Mouse (Mus musculus) testis, postnatal 14 days (tissue): ENCODE measurements around the gene Hdc.
"Not testable (repeated sequence)": the region's sequence is repeated elsewhere in the genome, so short reads cannot be mapped to it uniquely, and the experiment has no call there.

Experiments
- DNase-seq: peaks from one replicate; pipeline ENCODE4 v3.0.0; 2021; ENCODE audit warnings: low spot score

The Hdc gene

GRCm38 (mm10) chr2:126619249-126619704, at the start of gene Hdc:
Gene Hdc, minus strand, starts transcription at chr2:126619299.
- DNase-seq = no peak

- DNase-seq = no peak
These were observed 49.6 kb upstream of the Hdc start for GRCm38 (mm10) chr2:126668621-126669252.

- DNase-seq = no peak
These were observed 46.9 kb upstream of the Hdc start for GRCm38 (mm10) chr2:126665984-126666383.

GRCm38 (mm10) chr2:126663481-126663880, 44.4 kb upstream of the Hdc start:
- no peak for DNase-seq

GRCm38 (mm10) chr2:126652929-126653328, 33.8 kb upstream of the Hdc start:
- DNase-seq = no peak

- no peak for DNase-seq
These were observed 28.7 kb upstream of the Hdc start for GRCm38 (mm10) chr2:126647762-126648161.

- DNase-seq = no peak
These were observed 27.4 kb upstream of the Hdc start for GRCm38 (mm10) chr2:126646461-126646860.

- no peak for DNase-seq
These were observed 25.7 kb upstream of the Hdc start for GRCm38 (mm10) chr2:126644768-126645167.

- DNase-seq = no peak
These were observed 21.2 kb upstream of the Hdc start for GRCm38 (mm10) chr2:126640298-126640697.

GRCm38 (mm10) chr2:126635939-126636823, 17.1 kb upstream of the Hdc start:
- DNase-seq = no peak

GRCm38 (mm10) chr2:126633165-126633564, 14.1 kb upstream of the Hdc start:
- DNase-seq = no peak

- DNase-seq = no peak
These were observed 9.4 kb upstream of the Hdc start for GRCm38 (mm10) chr2:126628455-126628995.

GRCm38 (mm10) chr2:126623138-126623537, 4.0 kb upstream of the Hdc start:
- DNase-seq = no peak

GRCm38 (mm10) chr2:126622455-126622854, 3.4 kb upstream of the Hdc start:
- DNase-seq = no peak

GRCm38 (mm10) chr2:126618470-126619179, 474 bp downstream of the Hdc start:
- DNase-seq = no peak

GRCm38 (mm10) chr2:126615355-126615754, 3.7 kb downstream of the Hdc start:
- DNase-seq = no peak

- DNase-seq = not testable (repeated sequence)
These were observed 9.5 kb downstream of the Hdc start for GRCm38 (mm10) chr2:126609600-126609999.

- DNase-seq = no peak
These were observed 11.4 kb downstream of the Hdc start for GRCm38 (mm10) chr2:126607553-126608203.

- DNase-seq = peak; percentile 78
These were observed 12.4 kb downstream of the Hdc start for GRCm38 (mm10) chr2:126606688-126607062.

- DNase-seq = peak; percentile 47
These were observed 12.9 kb downstream of the Hdc start for GRCm38 (mm10) chr2:126606061-126606687.

GRCm38 (mm10) chr2:126601918-126602600, 17.0 kb downstream of the Hdc start:
- DNase-seq = no peak
